Mouse (Mus musculus): ENCODE results near the gene Ptprg. TPM values are rescaled to one million over a fixed set of nuclear protein-coding genes. Genes with fewer than 3 reads are reported as not detected.
A peak's percentile ranks its signal among the peaks of the same experiment; 100 is the strongest.
"Not testable (repeated sequence)": the region's sequence is repeated elsewhere in the genome, so short reads cannot be mapped to it uniquely, and the experiment has no call there.

The Ptprg gene
- polyA plus RNA-seq, 1 experiment from 2014 or later, result 47.5 TPM

- no peak for ATAC-seq (ENCODE audit: low FRiP score)
- no peaks in the 10 kb centered on the region for H3K9me3 ChIP-seq
- no peaks in the 10 kb centered on the region for H3K27me3 ChIP-seq
- peaks cover 36% of the 10 kb centered on the region for H3K36me3 ChIP-seq
- WGBS, result 83% methylated on average over 16 of the region's 16 CpGs
- H3K4me1 ChIP-seq (replicated peaks), result 0 out of 2 replicates have a peak, but pooled peaks cover 5% of the 10 kb centered on the region
- no peak overlapping the region for H3K4me3 ChIP-seq
- no peak overlapping the region for H3K27ac ChIP-seq
- H3K9ac ChIP-seq, result no peak overlapping the region
- no peak overlapping the region for H3K4me2 ChIP-seq
Observed at GRCm38 (mm10) chr14:12218544-12219150, 665.3 kb downstream of the Ptprg start.

DNA sequence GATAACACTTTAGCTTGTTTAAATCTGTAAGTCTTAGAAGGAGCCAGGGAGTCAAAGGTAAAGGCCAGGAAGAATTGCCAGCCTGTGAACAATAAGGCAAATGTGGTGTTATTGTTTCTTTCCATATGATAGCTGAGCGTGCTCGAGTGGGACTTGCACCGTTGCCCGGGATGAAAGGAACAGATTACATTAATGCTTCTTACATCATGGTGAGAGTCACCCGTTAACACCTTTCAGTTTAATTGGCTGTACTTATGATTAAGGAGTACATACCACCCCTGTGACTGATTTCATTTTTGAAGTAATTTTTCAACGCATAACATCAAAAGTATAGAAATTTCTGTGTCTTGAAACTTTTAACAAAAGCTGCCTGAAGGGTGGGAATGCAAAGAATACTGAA, 666.5 kb downstream of the Ptprg start:
- Histone ChIP-seq H3K9ac (no peak overlapping the region), H3K27me3 (no peaks in the 10 kb centered on the region), H3K36me3 (peaks cover 35% of the 10 kb centered on the region), H3K9me3 (no peaks in the 10 kb centered on the region), H3K4me2 (no peak overlapping the region), H3K4me1 (replicated peaks) (0 out of 2 replicates have a peak, but pooled peaks cover 5% of the 10 kb centered on the region), H3K27ac (no peak overlapping the region), H3K4me3 (no peak overlapping the region)
- ATAC-seq (ENCODE audit: low FRiP score), result no peak
- 66% methylated on average over 6 of the region's 6 CpGs for WGBS

DNA sequence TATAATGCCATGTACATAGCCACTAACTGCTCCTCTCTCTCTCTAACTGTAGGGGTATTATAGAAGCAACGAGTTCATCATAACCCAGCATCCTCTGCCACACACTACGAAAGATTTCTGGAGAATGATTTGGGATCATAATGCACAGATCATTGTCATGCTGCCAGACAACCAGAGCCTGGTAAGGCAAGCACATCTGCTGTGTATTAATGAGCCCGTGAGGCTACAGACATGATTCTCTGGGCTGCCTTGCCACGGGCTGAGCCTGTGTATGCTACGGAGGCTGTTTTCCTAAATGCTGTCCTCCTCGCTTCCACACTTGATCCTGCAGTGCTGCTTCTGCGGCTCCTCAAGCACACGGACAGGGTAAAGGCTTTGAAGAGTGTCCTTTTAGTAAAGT, 667.2 kb downstream of the Ptprg start:
- peaks cover 35% of the 10 kb centered on the region for H3K36me3 ChIP-seq
- no peak overlapping the region for H3K4me2 ChIP-seq
- H3K4me3 ChIP-seq, result no peak overlapping the region
- H3K27ac ChIP-seq, result 0 out of 2 replicates have a peak overlapping the region, but pooled peaks have one; percentile 44
- H3K9ac ChIP-seq, result no peak overlapping the region
- no peaks in the 10 kb centered on the region for H3K9me3 ChIP-seq
- H3K27me3 ChIP-seq, result no peaks in the 10 kb centered on the region
- ATAC-seq (ENCODE audit: low FRiP score), result 0 out of 2 replicates have a peak, but pooled peaks have one; percentile 32
- H3K4me1 ChIP-seq (replicated peaks), result 0 out of 2 replicates have a peak, but pooled peaks cover 5% of the 10 kb centered on the region
- 69% methylated on average over 8 of the region's 8 CpGs for WGBS

- Histone ChIP-seq H3K27me3 (no peaks in the 10 kb centered on the region), H3K36me3 (peaks cover 33% of the 10 kb centered on the region), H3K4me2 (no peak overlapping the region), H3K9ac (no peak overlapping the region), H3K9me3 (no peaks in the 10 kb centered on the region), H3K27ac (no peak overlapping the region), H3K4me3 (no peak overlapping the region), H3K4me1 (replicated peaks) (0 out of 2 replicates have a peak, but pooled peaks cover 5% of the 10 kb centered on the region)
- no peak for ATAC-seq (ENCODE audit: low FRiP score)
- 80% methylated on average over 5 of the region's 5 CpGs for WGBS
Observed at GRCm38 (mm10) chr14:12221571-12221970, 668.2 kb downstream of the Ptprg start.

DNA sequence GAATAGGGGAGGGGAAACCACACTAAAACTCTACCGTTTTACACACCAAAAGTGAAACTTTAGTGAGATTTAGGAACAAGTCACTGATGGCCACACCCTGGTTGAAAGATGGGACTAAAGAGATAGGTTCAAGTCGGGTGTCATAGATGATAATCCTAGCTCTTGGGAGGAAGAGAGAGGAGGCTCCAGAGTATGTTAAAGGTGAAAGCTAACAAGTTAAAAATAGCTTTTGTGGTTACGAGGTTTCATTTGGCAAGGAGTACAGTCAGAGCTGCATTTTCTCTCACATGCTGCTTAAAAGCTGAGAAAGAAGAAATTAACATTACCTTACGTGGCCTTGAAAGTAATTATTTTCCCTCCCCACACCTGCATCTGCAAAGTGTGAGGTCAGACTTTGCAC, 690.4 kb downstream of the Ptprg start:
- Histone ChIP-seq H3K9me3 (no peaks in the 10 kb centered on the region), H3K4me3 (no peak overlapping the region), H3K27me3 (no peaks in the 10 kb centered on the region), H3K4me1 (replicated peaks) (no peaks in the 10 kb centered on the region), H3K9ac (no peak overlapping the region), H3K36me3 (peaks cover 9% of the 10 kb centered on the region), H3K27ac (no peak overlapping the region), H3K4me2 (no peak overlapping the region)
- WGBS, result 87% methylated on average over 4 of the region's 4 CpGs
- ATAC-seq (ENCODE audit: low FRiP score), result no peak

- Histone ChIP-seq H3K9ac (no peak overlapping the region), H3K4me3 (no peak overlapping the region), H3K36me3 (no peaks in the 10 kb centered on the region), H3K4me2 (no peak overlapping the region), H3K4me1 (replicated peaks) (no peaks in the 10 kb centered on the region), H3K9me3 (no peaks in the 10 kb centered on the region), H3K27me3 (no peaks in the 10 kb centered on the region), H3K27ac (no peak overlapping the region)
- ATAC-seq (ENCODE audit: low FRiP score), result no peak
- WGBS, result 72% methylated on average over 3 of the region's 3 CpGs
Observed at GRCm38 (mm10) chr14:12276031-12276430, 722.7 kb downstream of the Ptprg start.

DNA sequence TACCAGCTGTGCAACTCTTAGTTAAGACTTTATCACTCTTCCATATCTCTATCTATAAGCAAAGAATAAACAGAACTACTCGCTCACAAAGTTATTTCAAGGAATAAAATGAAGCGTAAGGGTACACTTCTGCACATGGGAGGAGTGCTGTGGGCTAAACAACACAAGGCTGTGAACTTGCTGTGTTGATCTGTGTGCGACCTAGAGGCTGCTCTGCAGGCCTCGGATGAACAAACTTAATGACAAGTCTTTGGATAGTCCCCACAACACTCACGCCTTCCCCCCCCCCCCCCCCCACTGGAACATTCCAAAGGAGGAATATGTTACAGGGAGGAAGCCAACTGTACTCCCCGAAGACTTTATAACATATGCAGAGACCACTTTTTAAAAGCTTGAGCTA, 730.3 kb downstream of the Ptprg start, which contains the start of gene Gm49355:
Gene Gm49355, plus strand, starts transcription at position 336 of the 400 bp plus-strand sequence.
- 81% methylated on average over 6 of the region's 6 CpGs for WGBS
- H3K4me1 ChIP-seq (replicated peaks), result peaks cover 4% of the 10 kb centered on the region; the same call in 1 of the 2 replicates
- peak within 1 kb of the TSS; percentile 77 for H3K4me2 ChIP-seq
- peak; percentile 30 for ATAC-seq (ENCODE audit: low FRiP score)
- peak within 1 kb of the TSS; percentile 90 for H3K9ac ChIP-seq
- H3K9me3 ChIP-seq, result no peaks in the 10 kb centered on the region
- peak within 1 kb of the TSS; percentile 86 for H3K4me3 ChIP-seq
- peak within 1 kb of the TSS; percentile 89 for H3K27ac ChIP-seq
- H3K36me3 ChIP-seq, result no peaks in the 10 kb centered on the region
- 0 out of 2 replicates have a peak, but pooled peaks cover 6% of the 10 kb centered on the region for H3K27me3 ChIP-seq

- Histone ChIP-seq H3K4me2 (peak within 1 kb of the TSS; percentile 77), H3K4me3 (peak within 1 kb of the TSS; percentile 86)
- WGBS, result under 1% methylated on average over 48 of the region's 48 CpGs
Observed at GRCm38 (mm10) chr14:12284141-12284912, 731.0 kb downstream of the Ptprg start, which contains the start of gene 3830406C13Rik. Gene 3830406C13Rik, plus strand, starts transcription at chr14:12284173.

DNA sequence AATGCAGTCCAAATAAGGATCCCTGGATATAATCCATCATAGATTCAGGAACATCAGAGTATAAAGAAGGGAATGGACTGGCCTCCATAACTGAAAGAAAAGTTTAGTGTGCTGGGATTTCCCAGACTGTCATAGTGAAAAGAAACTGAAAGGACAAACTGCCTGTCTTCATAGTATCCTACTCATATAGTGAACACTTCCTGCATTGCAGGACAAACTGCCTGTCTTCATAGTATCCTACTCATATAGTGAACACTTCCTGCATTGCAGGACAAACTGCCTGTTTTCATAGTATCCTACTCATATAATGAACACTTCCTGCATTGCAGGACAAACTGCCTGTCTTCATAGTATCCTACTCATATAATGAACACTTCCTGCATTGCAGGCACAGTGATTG, 736.4 kb downstream of the Ptprg start:
- H3K9ac ChIP-seq; H3K4me1 ChIP-seq (replicated peaks); H3K4me3 ChIP-seq; H3K27ac ChIP-seq; H3K27me3 ChIP-seq; H3K36me3 ChIP-seq; H3K9me3 ChIP-seq; H3K4me2 ChIP-seq; ATAC-seq (ENCODE audit: low FRiP score): not testable (repeated sequence)

More at GRCm38 (mm10) chr14:12284141-12284912, 731.0 kb downstream of the Ptprg start, which contains the start of gene 3830406C13Rik:
- ATAC-seq (ENCODE audit: low FRiP score), result peak; percentile 99
- Histone ChIP-seq H3K27ac (peak within 1 kb of the TSS; percentile 89), H3K9ac (peak within 1 kb of the TSS; percentile 90), H3K36me3 (no peaks in the 10 kb centered on the region), H3K27me3 (0 out of 2 replicates have a peak, but pooled peaks cover 6% of the 10 kb centered on the region), H3K4me1 (replicated peaks) (peaks cover 4% of the 10 kb centered on the region; the same call in 1 of the 2 replicates), H3K9me3 (no peaks in the 10 kb centered on the region)

Other genes with a start within 250 kb of the Ptprg start
- 1.2 and 1.4 TPM in 2 replicates for gene Gm3839, start 196.8 kb upstream of the Ptprg start, polyA plus RNA-seq (2015; fragmentation: Nextera tagmentation; extraction: Ambion mirVana)